Mouse (Mus musculus) cerebellum, adult 8-10 months (tissue): Measurements from ENCODE around the gene Vmn2r81.
"Not testable (repeated sequence)": the region's sequence is repeated elsewhere in the genome, so short reads cannot be mapped to it uniquely, and the experiment has no call there.

Experiments
- DNase-seq: peaks from one replicate; pipeline ENCODE4 v3.0.0; 2022

Vmn2r81 gene

GRCm38 (mm10) chr10:79247392-79247791 lies at the start of gene Vmn2r81:
Gene Vmn2r81, plus strand, starts transcription at chr10:79247692.
- DNase-seq = not testable (repeated sequence)

DNA sequence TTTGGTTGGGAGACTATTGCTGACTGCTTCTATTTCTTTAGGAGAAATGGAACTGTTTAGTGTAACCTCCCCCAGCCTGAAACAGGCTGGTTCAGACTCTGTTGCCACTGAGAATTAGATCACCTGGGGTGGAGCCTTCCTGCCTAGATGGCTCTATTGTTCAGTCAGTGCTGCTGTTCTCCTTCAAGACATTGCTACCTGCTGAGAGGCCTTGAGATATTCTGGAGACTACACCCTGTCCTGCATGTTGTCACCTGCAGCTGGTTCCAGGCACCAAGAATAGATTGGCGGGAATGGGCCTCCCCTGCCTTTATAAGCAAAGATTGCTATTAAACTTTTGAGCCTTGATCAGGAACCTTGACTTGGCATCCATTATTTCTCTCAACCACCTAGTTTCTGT lies 47.5 kb upstream of the Vmn2r81 start:
- not testable (repeated sequence) for DNase-seq

DNA sequence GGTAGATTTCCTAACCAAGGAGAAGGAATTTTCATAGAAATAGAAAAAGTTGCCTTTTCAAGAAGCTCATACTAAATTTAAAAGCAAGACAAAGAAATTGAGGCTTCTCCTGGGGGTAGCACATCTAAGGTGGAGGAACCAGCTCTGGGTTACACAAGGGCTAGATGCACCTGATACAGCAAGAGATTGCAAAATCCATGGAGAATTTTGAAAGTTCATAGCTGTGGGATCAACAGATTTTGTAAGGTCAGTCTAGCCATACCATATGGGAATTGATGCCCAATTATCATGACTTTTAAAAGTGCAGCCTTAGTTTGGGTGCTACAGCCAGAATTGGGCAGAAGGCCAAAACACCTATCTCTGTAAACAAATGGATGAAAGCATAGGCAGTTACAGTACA lies 27.1 kb upstream of the Vmn2r81 start:
- DNase-seq = no peak

DNA sequence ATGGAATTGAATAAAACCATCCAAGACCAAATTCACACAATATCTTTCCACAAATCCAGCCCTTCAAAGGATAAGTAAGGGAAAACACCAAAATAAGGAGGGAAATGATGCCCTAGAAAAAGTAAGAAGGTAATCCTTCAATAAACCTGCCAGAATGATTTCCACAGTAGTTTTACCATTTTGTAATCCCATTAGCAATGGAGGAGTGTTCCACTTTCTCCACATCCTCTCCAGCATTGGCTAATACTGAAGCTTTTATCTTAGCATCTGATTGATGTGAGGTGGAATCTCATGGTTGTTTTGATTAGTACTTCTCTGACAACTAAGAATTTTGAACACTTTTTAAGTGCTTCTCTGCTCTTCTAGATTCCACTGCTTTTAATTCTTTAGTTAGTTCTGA lies 25.9 kb upstream of the Vmn2r81 start:
- no peak for DNase-seq

DNA sequence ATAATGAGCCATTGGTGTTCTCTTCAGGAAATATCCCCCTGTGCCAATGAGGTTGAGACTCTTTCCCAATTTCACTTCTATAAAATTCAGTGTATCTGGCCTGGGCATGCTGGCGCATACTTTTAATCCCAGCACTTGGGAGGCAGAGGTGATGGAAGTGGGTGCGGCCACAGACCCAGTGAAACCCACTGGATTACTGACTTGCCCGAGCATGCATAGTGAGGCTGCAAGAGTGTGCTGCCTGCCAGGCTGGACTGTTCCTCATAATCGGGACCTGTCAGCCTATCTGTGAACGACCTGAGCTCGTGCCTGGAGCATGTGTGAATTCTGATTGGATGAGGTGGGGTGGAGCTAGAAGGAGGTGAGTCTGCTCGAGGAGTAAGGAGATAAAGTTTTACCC lies 25.3 kb upstream of the Vmn2r81 start:
- DNase-seq = no peak

- not testable (repeated sequence) for DNase-seq
These were observed 74.7 kb downstream of the Vmn2r81 start for GRCm38 (mm10) chr10:79322033-79322736.

DNA sequence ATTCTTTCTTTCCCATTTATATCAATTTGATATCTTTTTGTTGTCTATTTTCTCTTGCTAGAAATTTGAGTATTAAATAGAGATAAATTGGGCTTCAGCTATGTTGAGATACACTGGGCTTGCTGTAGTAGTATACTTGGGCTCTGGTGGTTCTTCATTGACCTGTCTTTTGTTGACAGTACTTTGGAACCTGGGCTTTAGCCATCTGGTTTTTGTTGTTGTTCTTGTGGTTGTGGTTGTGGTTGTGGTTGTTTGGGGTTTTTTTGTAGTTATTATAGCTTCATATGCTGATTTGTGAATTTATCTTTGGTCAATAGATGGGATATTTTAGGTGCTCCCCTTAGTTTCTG lies 75.2 kb downstream of the Vmn2r81 start:
- DNase-seq = no peak
